Mouse (Mus musculus): ENCODE data around the gene Lrrc29.

- no peak for TF ChIP-seq POLR2A (IDR thresholded peaks at IDR 0.05; ENCODE audit: extremely low read depth, insufficient read depth, low read length)
- no peak for TF ChIP-seq CTCF (IDR thresholded peaks at IDR 0.05; ENCODE audit: low read depth, low read length)
These were observed 44.3 kb downstream of the Lrrc29 start for GRCm38 (mm10) chr8:105281821-105282220.

Data from liver, adult 2 months (tissue).